8 mouse cellular contexts compared by ENCODE assay signal in genomic region chr5:30959198-30959854, GRCm38 (mm10). TPM values are rescaled to one million over a fixed set of nuclear protein-coding genes. Genes with fewer than 3 reads are reported as not detected.
DNase-seq lines count a peak whose midpoint lies in the region; ATAC-seq and TF ChIP-seq lines count a peak whose summit lies in the region.

No protein-coding gene starts in this region.

- intact Hi-C loops in left cerebral cortex, postnatal 36 days (cut with DNase I): loop anchor here (10.0 kb wide), 1 partner anchor 235 kb away; the partner anchor contains the start of genes Eif2b4 and Snx17

- peak overlapping the region; percentile 71 for H3K4me2 ChIP-seq in hindbrain, embryonic 12.5 days (replicated peaks)
- H3K4me2 ChIP-seq in stomach, embryonic 16.5 days (ENCODE audit: low read depth, low read length): peak overlapping the region; percentile 84

- H3K36me3 ChIP-seq in G1E (replicated peaks): peaks cover 39% of the 10 kb centered on the region
- peaks cover 32% of the 10 kb centered on the region for H3K36me3 ChIP-seq in hindbrain, embryonic 12.5 days
- peaks cover 16% of the 10 kb centered on the region; the same call in 1 of the 2 replicates for H3K36me3 ChIP-seq in stomach, embryonic 16.5 days (ENCODE audit: control insufficient read depth, insufficient read depth, low read length)

- no peak for TF ChIP-seq CTCF in G1E (IDR thresholded peaks at IDR 0.05; ENCODE audit: low read depth, low read length)

- WGBS in hindbrain, embryonic 12.5 days: 40% methylated on average over 19 of the region's 19 CpGs
- 23% methylated on average over 19 of the region's 19 CpGs for WGBS in stomach, embryonic 16.5 days

- peaks cover 12% of the 10 kb centered on the region for H3K27me3 ChIP-seq in G1E (ENCODE audit: insufficient read depth, low read length)
- H3K27me3 ChIP-seq in hindbrain, embryonic 12.5 days: no peaks in the 10 kb centered on the region; the same call in 1 of the 2 replicates
- H3K27me3 ChIP-seq in stomach, embryonic 16.5 days (ENCODE audit: control insufficient read depth, insufficient read depth, low read length): no peaks in the 10 kb centered on the region

- peak overlapping the region; percentile 86 for H3K27ac ChIP-seq in hindbrain, embryonic 12.5 days
- peak overlapping the region; percentile 91 for H3K27ac ChIP-seq in stomach, embryonic 16.5 days (ENCODE audit: low read length)

- peaks cover 22% of the 10 kb centered on the region for H3K9me3 ChIP-seq in G1E (replicated peaks)
- H3K9me3 ChIP-seq in hindbrain, embryonic 12.5 days (replicated peaks): no peaks in the 10 kb centered on the region
- no peaks in the 10 kb centered on the region for H3K9me3 ChIP-seq in stomach, embryonic 16.5 days (replicated peaks; ENCODE audit: control insufficient read depth, low read length)

- DNase-seq in adrenal gland, postnatal 14 days: peak; percentile 36
- DNase-seq in adrenal gland, postnatal 25 days: no peak
- no peak for DNase-seq in G1E (ENCODE audit: low spot score)
- DNase-seq in liver: peak; percentile 20
- no peak for DNase-seq in left cerebral cortex, postnatal 36 days (ENCODE audit: low spot score in 2 of 2)
- DNase-seq in urinary bladder, postnatal 4 days (ENCODE audit: low spot score in 2 of 2): no peak

- peak overlapping the region; percentile 89 for H3K9ac ChIP-seq in hindbrain, embryonic 12.5 days
- peak overlapping the region; percentile 93 for H3K9ac ChIP-seq in stomach, embryonic 16.5 days (ENCODE audit: low read length)

- no peak for ATAC-seq in G1E (ENCODE audit: extremely low read depth, insufficient number of reproducible peaks, low FRiP score, poor library complexity, severe bottlenecking)
- no peak for ATAC-seq in hindbrain, embryonic 12.5 days (ENCODE audit: low FRiP score)
- ATAC-seq in stomach, embryonic 16.5 days (ENCODE audit: insufficient read depth, low FRiP score): peak; percentile 4; the same call in 1 of the 2 replicates

- peaks cover 37% of the 10 kb centered on the region for H3K4me1 ChIP-seq in G1E (ENCODE audit: insufficient read depth, low read depth, low read length)
- peaks cover 22% of the 10 kb centered on the region for H3K4me1 ChIP-seq in hindbrain, embryonic 12.5 days
- H3K4me1 ChIP-seq in stomach, embryonic 16.5 days (ENCODE audit: control insufficient read depth, insufficient read depth, low read length): peaks cover 19% of the 10 kb centered on the region

- peak overlapping the region; percentile 79 for H3K4me3 ChIP-seq in G1E (ENCODE audit: low read depth, low read length)
- peak overlapping the region; percentile 85 for H3K4me3 ChIP-seq in hindbrain, embryonic 12.5 days
- peak overlapping the region; percentile 77 for H3K4me3 ChIP-seq in stomach, embryonic 16.5 days (replicated peaks; ENCODE audit: low read length)

RNA-seq across cellular contexts. Expression of gene Preb, which starts 0.8 kb away (rescaled TPM):
- 117 and 128 TPM in 2 replicates for total RNA-seq in adrenal gland, postnatal 14 days (2021)
- total RNA-seq in adrenal gland, postnatal 25 days (2021): 131 TPM in 2 replicates
- total RNA-seq in G1E (2014; fragmentation: Nextera tagmentation) (50.3 and 82.7 TPM in 2 replicates), G1E (2017) (35.4 and 42.5 TPM in 2 replicates)
- 48.9 and 74.7 TPM in 2 replicates for polyA plus RNA-seq in G1E (2012)
- 120 and 127 TPM in 2 replicates for polyA plus RNA-seq in hindbrain, embryonic 12.5 days (2016; fragmentation: Nextera tagmentation; extraction: Ambion mirVana)
- polyA plus RNA-seq in stomach, embryonic 16.5 days (2015; fragmentation: Nextera tagmentation; extraction: Ambion mirVana): 131 and 154 TPM in 2 replicates
- 100 to 1,000 TPM; 121 to 128 TPM for total RNA-seq in left cerebral cortex, postnatal 36 days (2021)

RNA-seq across cellular contexts. Expression of gene Tcf23, which starts 9.1 kb away (rescaled TPM):
- total RNA-seq in adrenal gland, postnatal 14 days (2021): 1.1 and 1.2 TPM in 2 replicates
- 0.70 and 1.3 TPM in 2 replicates for total RNA-seq in adrenal gland, postnatal 25 days (2021)
- not detected in 2 replicates for total RNA-seq in G1E (2014; fragmentation: Nextera tagmentation)
- total RNA-seq in G1E (2017): 0.12 TPM in 1 of 2 replicates, not detected in the other
- polyA plus RNA-seq in G1E (2012): not detected in 2 replicates
- polyA plus RNA-seq in hindbrain, embryonic 12.5 days (2016; fragmentation: Nextera tagmentation; extraction: Ambion mirVana): not detected in 2 replicates
- 0.99 and 1.1 TPM in 2 replicates for polyA plus RNA-seq in stomach, embryonic 16.5 days (2015; fragmentation: Nextera tagmentation; extraction: Ambion mirVana)
- total RNA-seq in left cerebral cortex, postnatal 36 days (2021): under 1 TPM; 0.15 to 0.27 TPM

RNA-seq across cellular contexts. Expression of gene Cgref1, which starts 13.9 kb away (rescaled TPM):
- 0.56 and 0.86 TPM in 2 replicates for total RNA-seq in adrenal gland, postnatal 14 days (2021)
- total RNA-seq in adrenal gland, postnatal 25 days (2021): 1.0 TPM in 1 of 2 replicates, not detected in the other
- total RNA-seq in G1E (2014; fragmentation: Nextera tagmentation): not detected in 2 replicates
- 0.33 TPM in 1 of 2 replicates, not detected in the other for total RNA-seq in G1E (2017)
- polyA plus RNA-seq in G1E (2012): not detected in 2 replicates
- polyA plus RNA-seq in hindbrain, embryonic 12.5 days (2016; fragmentation: Nextera tagmentation; extraction: Ambion mirVana): 12.4 and 14.2 TPM in 2 replicates
- polyA plus RNA-seq in stomach, embryonic 16.5 days (2015; fragmentation: Nextera tagmentation; extraction: Ambion mirVana): 12.3 and 14.3 TPM in 2 replicates
- total RNA-seq in left cerebral cortex, postnatal 36 days (2021): 10 to 100 TPM; 26.1 to 26.4 TPM

RNA-seq across cellular contexts. Expression of gene Khk, which starts 38.1 kb away (rescaled TPM):
- 48.4 and 70.5 TPM in 2 replicates for total RNA-seq in adrenal gland, postnatal 14 days (2021)
- 28.5 and 58.5 TPM in 2 replicates for total RNA-seq in adrenal gland, postnatal 25 days (2021)
- total RNA-seq in G1E (2014; fragmentation: Nextera tagmentation) (22.7 and 29.8 TPM in 2 replicates), G1E (2017) (43.4 TPM in 2 replicates)
- 17.3 and 20.2 TPM in 2 replicates for polyA plus RNA-seq in G1E (2012)
- polyA plus RNA-seq in hindbrain, embryonic 12.5 days (2016; fragmentation: Nextera tagmentation; extraction: Ambion mirVana): 5.6 and 7.1 TPM in 2 replicates
- polyA plus RNA-seq in stomach, embryonic 16.5 days (2015; fragmentation: Nextera tagmentation; extraction: Ambion mirVana): 28.8 and 31.8 TPM in 2 replicates
- 10 to 100 TPM; 14.4 TPM for total RNA-seq in left cerebral cortex, postnatal 36 days (2021)

RNA-seq across cellular contexts. Expression of gene Emilin1, which starts 46.1 kb away (rescaled TPM):
- 46.2 and 51.0 TPM in 2 replicates for total RNA-seq in adrenal gland, postnatal 14 days (2021)
- total RNA-seq in adrenal gland, postnatal 25 days (2021): 41.3 and 57.2 TPM in 2 replicates
- total RNA-seq in G1E (2014; fragmentation: Nextera tagmentation) (0.38 TPM in 1 of 2 replicates, not detected in the other), G1E (2017) (1.0 and 2.6 TPM in 2 replicates)
- 1.2 and 1.3 TPM in 2 replicates for polyA plus RNA-seq in G1E (2012)
- 121 and 122 TPM in 2 replicates for polyA plus RNA-seq in hindbrain, embryonic 12.5 days (2016; fragmentation: Nextera tagmentation; extraction: Ambion mirVana)
- 245 and 257 TPM in 2 replicates for polyA plus RNA-seq in stomach, embryonic 16.5 days (2015; fragmentation: Nextera tagmentation; extraction: Ambion mirVana)
- 1 to 10 TPM; 1.7 to 5.1 TPM for total RNA-seq in left cerebral cortex, postnatal 36 days (2021)

Comparison
In these comparisons a context has a peak if more than half of its experiments do, and no peak if none do; other contexts are left out.
1. DNase-seq: peak in adrenal gland, postnatal 14 days (single experiment) and liver (single experiment); none in adrenal gland, postnatal 25 days (single experiment), G1E (single experiment), left cerebral cortex, postnatal 36 days (0 of 2) and urinary bladder, postnatal 4 days (0 of 2).
2. RNA of gene Cgref1, which starts 13.9 kb away (total RNA-seq): 26.1 to 26.4 TPM in left cerebral cortex, postnatal 36 days; 1.0 TPM in adrenal gland, postnatal 25 days, 0.56 to 0.86 TPM in adrenal gland, postnatal 14 days and 0.33 TPM in G1E; every median in the first group is over 10 times any median in the second.
3. Peak in every context shown above with its lines, with median percentiles within 50 percentile points of each other: H3K4me3 ChIP-seq.